Mouse (Mus musculus) embryonic fibroblast, embryonic 13.5 days (primary cell): ENCODE data around the gene Nsmce3.

Experiments used
- CTCF ChIP-seq: IDR thresholded peaks from 2 replicates; pipeline ENCODE4 v1.5.1; 2011; ENCODE audit warnings: mild to moderate bottlenecking, control low read depth, low read length, moderate library complexity, borderline replicate concordance; ENCODE audit not compliant: insufficient read depth
- POLR2A ChIP-seq: IDR thresholded peaks from 2 replicates; pipeline ENCODE4 v1.6.1; 2011; ENCODE audit warnings: low read depth, mild to moderate bottlenecking, control low read depth, low read length, moderate library complexity

DNA sequence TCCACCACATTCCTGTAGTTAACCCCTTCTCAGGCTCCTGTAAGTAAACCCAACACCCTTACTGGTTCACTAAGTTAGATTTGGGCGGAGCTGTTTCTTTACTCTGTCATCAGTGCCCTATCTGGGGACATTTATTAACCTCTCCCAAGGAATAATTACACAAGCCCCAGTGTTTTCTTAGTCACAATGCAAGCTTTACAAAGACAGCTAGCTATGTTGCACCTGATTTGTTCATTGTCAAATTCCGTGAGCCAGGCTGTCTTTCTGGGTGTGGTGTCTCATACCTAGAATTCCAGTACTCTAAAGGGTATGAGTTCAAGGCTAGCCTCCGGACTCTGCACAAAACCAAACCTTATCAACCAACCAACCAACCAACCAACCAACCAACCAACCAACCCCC is 32.7 kb upstream of the Nsmce3 start:
- no peak for TF ChIP-seq POLR2A
- no peak for TF ChIP-seq CTCF
